Mouse (Mus musculus) heart, adult 2 months (tissue): ENCODE measurements at regions not wholly inside any gene's neighbourhood (a gene's known extent, or its start where the extent isn't known, plus 50 kb on each side); places are given as distances from the start of the nearest gene placed in this dataset.
"Not testable (repeated sequence)": the region's sequence is repeated elsewhere in the genome, so short reads cannot be mapped to it uniquely, and the experiment has no call there.

ENCODE experiments used
- CTCF ChIP-seq: fragments of 200-600 bp; IDR thresholded peaks from 2 replicates; pipeline ENCODE4 v1.8.1; 2022; ENCODE audit warnings: antibody characterized with exemption, mild to moderate bottlenecking, moderate library complexity
- EP300 ChIP-seq: fragments of 200-500 bp; IDR thresholded peaks from 2 replicates; pipeline ENCODE4 v1.6.1; 2011; ENCODE audit warnings: low read depth, low read length, control low read depth; ENCODE audit not compliant: insufficient read depth
- POLR2A ChIP-seq: fragments of 200-500 bp; IDR thresholded peaks from 2 replicates; pipeline ENCODE4 v1.6.1; 2011; ENCODE audit warnings: mild to moderate bottlenecking, low read depth, low read length, control low read depth; ENCODE audit not compliant: insufficient read depth

GRCm38 (mm10) chr4:94425525-94425924, 130.8 kb upstream of the Gm10306 start:
- not testable (repeated sequence) for TF ChIP-seq CTCF, EP300, POLR2A
